Mouse (Mus musculus) megakaryocyte-erythroid progenitor cell, adult 5-6 weeks (primary cell): ENCODE measurements at regions not wholly inside any gene's neighbourhood (a gene's known extent, or its start where the extent isn't known, plus 50 kb on each side); places are given as distances from the start of the nearest gene placed in this dataset.
"Not testable (repeated sequence)": the region's sequence is repeated elsewhere in the genome, so short reads cannot be mapped to it uniquely, and the experiment has no call there.

Experiments used
- ATAC-seq: replicated peaks from 2 replicates; pipeline ENCODE4 v1.8.0; 2016; ENCODE audit warnings: mild to moderate bottlenecking, inconsistent platforms; ENCODE audit not compliant: severe bottlenecking, poor library complexity, low FRiP score, low TSS enrichment

DNA sequence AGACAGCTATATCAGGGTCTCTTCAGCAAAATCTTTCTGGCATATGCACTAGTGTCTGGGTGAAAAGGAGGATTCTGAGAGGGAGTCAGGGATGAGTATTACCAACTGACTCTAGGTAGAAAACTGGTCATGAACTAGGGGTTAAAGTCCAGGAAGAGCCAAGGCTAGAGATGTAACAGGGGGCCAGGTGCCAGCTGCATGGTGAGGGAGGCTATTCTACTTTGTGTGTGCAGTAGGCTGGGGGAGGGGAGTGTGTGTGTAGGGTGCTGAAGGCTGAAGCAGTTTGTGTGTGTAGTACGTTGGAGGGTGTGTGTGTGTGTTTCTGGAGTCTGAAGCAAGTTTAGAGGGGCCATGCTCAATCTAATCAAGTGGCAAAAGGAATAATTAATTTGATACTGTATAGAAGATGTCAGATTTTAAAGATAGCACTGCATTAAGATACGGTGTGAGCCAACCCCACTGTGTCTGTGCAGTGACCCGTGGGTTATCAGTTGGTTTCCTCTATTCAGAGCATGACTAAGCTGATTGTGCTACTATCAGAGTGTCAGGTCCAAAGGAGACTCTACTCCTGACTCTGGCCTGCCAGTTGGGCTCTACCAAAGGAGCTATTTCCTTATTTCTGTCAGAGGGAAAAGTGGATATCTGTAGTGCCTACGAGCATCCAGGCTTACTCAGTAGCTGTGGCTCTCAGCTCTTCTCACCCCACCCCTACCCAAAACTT, 82.0 kb downstream of the Phlda1 start:
- peak; percentile 81 for ATAC-seq

DNA sequence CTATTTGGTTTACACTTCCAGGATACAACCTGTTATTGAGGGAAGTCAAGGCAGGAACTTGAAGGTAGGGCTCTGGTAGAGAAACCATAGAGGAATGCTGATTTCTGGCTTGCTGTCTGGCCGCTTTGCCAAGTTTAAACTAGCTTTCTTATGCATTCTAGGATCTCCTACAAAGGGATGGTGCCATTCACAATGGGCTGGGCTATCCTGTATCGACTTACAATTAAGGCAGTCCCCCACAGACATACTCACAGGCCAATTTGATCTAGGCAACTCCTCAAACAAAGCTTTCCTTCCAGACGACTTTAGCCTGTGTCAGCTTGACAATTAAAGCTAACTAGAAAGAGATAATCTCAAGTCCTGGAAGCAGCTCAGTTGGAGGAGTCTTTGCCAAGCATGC, 83.1 kb downstream of the Phlda1 start:
- no peak for ATAC-seq

DNA sequence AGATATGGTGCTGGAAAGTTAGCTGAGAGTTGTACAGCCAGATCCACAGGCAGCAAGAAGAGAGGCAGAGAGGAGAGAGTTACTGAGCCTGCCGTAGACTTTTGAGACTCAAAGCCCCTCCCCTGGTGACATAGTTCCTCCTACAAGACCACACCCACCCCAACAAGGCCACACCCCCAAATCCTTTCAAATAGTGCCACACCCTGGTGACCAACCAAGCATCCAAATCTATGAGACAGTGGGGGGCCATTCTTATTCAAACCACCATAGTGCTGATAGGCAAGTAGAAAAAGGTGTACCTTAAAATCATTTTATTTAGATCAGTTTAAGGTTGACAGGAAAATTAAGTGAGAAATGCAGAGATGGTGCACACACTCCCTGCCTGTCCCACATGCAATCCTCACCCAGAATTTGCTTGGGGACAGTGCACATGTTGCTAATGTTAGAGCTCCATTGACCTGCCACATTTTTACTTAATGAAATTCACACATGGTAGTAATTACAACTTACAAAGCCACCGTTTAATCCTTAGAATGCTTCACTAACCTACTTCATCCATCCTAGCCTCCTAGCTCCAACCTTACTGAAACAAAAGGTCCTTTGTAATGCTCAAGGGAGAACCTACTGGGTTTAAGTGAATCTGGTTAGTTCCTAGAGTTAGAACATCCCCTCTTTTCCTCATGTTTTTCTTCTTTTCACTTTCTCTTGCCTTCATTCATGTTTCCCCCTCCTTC, 86.5 kb downstream of the Phlda1 start:
- ATAC-seq = no peak

DNA sequence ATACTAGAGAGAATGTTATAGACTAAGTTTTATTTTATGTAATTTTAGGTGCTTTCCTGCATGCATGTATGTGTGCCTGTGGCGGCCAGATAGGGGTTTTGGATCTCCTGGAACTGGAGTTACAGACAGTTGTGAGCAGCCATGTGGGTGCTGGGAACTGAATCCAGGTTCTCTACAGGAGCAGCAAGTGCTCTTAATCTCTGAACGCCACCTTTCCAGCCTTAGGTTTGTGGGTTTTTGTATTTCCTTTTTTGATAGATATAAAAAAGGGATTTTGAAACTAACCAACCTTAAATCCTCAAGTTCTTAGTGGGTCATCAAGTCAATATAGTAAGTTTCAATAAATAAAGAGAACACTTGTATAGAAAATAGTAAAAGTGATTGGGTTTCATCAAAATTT, 87.2 kb downstream of the Phlda1 start:
- no peak for ATAC-seq

DNA sequence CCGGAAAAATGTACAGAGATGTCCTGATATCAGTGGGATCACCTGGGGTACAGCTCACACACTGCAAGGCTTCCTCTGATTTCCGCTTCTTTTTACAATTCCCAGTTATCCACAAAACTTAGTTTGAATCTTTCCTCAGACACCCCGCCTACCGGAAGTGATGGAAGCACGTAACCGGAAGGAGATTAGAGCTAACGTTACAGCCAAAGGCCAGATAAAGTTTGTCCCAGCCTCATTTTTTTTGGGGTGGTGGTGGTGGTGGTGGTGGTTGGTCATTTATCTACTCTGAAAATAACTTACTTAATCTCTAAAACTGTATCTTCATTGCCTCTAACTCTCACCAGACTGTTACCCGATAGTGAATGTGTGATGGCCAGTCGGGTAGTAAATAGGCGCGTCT, 88.1 kb downstream of the Phlda1 start:
- ATAC-seq = no peak

DNA sequence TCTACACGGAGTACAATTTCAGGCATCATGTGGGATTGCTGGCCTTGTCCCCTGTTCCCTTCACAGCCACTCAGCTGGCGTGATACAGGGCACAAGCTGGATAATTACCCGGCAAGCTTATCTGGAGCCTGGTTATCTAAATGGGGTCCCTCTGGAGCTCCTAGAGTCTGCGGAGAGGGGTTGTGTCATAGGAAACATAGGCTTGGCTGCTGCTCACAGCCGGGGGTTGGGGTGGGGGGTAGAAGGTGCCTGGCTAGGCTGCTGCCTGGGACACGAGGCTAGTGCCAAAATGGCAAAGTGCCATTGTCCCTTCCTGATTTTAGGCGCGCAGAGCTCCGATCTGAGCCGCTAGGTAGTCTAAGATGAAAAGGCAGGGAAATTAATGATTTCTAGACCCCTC, 88.6 kb downstream of the Phlda1 start:
- no peak for ATAC-seq

DNA sequence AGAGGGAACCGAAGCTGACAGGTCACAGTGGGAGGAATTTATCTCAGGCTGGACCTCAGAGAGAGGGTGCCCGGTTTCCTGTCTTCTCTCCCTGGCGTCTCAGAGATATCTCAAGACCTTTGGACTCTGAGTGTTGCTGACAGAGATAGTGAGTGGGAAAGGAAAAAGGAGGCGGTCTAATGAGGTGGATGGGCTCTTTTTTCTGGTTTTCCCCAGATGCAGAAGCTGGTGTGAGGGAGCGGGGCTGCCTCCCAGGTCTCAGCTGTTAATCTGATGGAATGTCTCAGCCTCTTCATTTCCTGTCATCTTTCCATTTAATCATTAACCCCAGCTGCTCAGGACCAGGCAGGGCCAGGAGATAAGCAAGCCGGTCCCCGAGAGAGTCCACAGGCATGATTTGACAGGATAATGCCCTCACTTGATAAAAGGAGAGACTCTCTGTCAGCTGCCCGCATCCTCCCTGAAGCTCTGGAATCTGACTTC, 89.5 kb downstream of the Phlda1 start:
- ATAC-seq = peak; percentile 84

DNA sequence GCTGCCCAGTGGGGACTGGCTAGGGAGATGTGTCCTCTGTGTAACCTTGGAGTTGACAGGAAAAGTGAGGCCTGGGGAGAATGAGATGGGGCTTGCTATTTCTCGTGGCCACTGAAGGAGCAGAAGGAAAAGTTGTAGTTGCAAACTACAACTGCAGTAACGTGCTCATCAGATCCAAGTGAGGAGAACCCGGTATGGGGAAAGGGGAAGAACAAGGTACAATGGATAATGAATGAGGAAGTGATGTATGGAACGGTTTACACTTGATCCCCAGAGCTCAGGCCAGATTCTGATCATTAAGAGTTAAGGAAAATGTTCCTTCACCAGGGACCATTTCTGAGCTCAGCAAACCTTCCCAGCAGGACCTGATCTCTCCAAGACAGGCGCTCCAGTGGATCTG, 92.6 kb downstream of the Phlda1 start:
- ATAC-seq = no peak

DNA sequence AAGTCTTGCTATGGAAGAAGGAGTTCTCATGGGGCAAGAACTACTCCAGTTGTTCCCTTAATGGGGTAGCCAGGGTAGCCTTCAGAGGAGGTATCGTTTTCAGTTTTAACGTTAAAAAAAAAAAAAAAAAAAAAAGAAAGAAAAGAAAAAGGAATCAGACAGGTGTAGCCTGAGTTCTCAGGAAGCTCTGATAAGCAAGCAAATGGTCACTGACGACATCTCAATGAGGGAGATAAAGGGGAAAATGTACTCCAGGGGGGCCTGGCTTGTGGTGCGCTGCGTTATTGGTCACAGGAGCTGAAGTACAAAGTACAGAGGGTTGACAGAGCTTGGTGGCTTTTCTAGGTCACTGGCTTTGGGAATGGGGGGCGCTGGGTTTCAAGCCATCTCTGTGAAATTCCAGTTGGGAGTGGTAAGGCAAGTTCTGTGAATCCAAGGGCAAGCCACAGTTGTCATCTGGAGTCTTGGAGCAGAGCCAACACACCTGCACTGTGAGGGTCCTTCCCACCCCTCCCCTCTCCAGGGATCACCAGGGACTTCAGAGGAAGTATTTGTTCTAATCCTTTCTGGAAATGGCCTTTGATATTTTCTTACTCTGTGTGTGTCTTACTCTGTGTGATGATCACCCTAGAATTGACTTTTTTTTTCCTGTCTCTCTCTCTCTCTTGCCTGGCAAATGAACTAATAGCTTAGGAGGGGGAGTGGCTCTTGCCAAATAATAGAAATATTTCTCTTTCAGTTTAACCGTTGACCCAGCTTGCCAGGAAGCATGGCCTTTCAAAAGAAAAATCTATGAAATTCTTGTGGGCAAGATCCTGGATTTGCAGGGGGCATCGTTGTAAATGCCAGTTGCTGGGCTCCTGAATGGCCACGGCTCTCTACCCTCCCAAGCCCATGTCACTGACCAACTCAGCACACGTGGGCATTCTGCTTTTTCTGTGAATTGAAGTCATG, 93.5 kb downstream of the Phlda1 start:
- no peak for ATAC-seq

DNA sequence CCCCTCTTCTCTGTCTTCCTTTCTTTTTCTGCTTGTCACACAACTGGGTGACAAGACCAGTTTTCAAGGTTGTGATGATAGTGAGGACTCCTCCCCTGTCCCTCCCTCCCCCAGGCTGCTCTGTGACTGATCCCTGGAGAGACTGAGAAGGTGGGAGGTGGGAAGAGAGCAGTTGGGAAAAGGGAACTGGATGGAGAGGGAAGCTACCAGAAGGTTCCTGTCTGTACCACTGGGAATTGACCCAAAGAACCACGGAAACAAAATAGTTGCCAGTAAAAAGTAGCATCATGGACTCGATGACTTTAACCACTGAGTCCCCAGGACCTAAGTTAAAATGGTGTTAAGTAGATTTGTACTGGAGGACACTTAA, 94.2 kb downstream of the Phlda1 start:
- ATAC-seq = no peak

DNA sequence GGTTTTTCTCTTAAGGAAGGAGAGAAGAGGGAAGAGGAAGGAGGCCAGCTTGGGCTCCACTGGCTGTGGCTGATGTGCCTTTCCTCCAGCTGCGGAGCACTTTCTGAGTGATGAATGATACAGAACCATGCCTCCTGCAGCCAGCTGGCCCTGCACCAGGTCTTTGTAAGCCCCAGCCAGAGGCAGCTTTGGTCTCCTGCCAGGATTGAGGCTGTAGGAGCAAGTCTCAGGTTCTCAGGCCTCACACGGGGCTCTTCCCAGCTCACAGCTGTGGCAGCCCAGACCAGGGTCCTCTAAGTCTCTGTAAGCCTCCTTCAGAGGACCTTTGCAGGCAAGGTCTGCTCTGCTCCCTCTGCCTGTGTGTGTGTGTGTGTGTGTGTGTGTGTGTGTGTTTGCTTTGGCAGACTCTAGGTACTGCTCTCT, 94.6 kb downstream of the Phlda1 start:
- peak; percentile 72 for ATAC-seq

DNA sequence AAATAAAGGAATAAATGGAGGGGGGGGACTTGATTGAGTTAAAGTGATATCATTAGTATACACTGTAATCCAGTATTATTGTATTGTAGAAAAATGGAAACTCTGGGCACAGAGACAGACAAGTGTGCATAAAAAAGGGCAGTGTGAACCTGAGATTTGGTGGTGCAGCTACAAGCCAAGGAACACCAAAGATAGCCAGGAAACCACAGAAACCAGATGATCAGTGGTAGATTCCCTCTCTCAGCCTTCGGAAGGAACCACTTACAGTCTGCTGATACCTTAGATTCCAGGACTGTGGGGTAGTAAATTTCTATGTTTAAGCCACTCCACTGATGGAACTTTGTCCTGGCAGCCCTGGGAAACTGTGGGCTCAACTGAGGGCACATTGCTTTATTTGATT, 97.1 kb downstream of the Phlda1 start:
- ATAC-seq = peak; percentile 42; the same call in 1 of the 2 replicates

DNA sequence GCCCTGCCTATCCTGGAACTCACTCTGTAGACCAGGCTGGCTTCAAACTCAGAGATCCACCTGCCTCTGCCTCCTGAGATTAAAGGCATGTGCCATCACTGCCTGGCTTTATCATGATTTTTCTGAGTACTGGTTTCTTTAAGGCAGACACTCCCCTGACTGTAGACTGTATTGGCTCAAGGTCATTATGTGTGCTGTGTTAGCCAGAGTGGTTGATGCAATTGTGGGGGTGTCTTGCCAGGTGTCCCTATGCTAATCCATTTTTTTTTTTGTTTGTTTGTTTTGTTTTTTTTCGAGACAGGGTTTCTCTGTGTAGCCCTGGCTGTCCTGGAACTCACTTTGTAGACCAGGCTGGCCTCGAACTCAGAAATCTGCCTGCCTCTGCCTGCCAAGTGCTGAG, 101.3 kb downstream of the Phlda1 start:
- not testable (repeated sequence) for ATAC-seq

DNA sequence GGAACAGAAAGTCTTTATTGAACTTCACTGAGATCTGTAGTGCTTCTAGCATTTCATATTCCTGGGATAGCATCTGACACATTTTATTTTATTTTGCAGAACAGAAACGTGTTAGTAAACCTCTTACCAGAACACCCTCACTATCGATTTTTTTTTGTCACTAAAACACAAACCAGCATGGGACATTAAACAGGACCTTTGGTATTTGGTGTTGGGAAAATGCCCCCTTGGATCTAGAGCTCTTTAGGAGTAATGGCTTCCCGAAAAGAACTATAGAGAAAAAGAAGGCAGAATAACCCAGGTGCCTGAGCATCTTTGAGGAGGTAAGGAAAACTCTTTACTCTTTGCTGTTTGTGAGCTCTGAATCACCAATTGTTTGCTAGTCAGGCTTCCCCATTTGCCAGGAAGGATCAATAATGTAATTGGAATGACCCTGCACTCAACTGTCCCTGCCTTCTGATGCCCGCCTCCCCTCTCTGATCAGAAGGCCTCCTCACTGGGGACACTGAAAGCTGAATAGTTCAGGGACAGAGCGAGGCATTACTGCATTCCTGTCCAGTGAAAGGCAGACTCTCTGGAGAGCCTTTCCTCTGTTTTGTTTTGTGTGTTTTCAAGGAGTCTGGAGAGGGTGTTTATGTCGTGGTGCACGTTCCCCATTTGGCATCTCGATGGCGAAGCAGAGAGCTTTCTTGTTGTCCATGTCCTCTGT, 102.5 kb downstream of the Phlda1 start:
- no peak for ATAC-seq

DNA sequence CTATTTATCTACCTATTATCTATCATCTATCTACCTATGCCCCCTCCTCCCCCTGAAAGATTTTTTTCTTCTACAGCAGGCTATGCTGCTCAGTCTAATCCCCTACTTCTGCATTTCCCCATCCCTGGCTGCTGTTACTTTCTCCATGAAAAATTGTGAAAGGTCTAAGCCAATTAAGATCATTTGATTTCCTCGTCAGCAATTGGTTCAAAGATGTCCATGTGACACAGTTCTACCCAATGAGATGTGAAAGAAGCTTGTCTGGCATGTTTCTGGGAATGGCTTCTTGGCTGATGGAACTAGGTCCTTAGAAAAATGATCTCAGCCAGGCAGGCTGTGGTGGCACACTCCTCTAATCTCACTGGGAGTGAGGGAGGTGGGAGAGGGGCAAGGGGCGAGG, 103.8 kb downstream of the Phlda1 start:
- ATAC-seq = no peak

DNA sequence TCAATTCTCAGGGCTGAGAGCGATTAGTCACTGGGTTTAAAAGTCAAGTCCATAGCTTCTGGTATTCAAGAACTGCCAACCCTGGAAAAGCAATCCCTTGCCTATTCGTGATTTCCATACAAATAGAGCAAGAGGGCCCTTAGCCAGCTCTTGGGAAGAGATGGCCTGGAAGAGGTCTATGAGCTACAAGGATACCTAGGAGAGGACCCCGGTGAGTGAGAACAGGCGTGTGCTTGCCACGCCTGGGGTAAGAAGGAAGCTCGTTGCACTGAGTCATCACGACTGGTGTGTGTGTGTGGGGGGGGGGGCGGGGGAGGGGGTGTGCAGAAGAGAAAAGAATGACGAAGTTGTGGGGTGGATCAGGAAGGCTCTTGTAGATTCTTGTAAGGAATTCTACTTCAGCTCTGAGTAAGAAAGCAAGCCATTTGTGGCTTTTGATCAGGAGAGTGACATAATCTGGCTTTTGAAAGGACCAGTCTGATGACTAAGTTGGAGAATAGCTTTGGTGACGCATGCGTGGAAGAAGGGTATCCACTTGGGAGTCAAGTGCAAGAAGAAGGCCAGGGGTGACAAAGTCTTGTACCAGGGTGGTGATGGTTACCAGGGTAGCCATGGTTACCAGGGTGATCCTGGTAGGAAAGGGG, 113.7 kb downstream of the Phlda1 start:
- ATAC-seq = no peak

DNA sequence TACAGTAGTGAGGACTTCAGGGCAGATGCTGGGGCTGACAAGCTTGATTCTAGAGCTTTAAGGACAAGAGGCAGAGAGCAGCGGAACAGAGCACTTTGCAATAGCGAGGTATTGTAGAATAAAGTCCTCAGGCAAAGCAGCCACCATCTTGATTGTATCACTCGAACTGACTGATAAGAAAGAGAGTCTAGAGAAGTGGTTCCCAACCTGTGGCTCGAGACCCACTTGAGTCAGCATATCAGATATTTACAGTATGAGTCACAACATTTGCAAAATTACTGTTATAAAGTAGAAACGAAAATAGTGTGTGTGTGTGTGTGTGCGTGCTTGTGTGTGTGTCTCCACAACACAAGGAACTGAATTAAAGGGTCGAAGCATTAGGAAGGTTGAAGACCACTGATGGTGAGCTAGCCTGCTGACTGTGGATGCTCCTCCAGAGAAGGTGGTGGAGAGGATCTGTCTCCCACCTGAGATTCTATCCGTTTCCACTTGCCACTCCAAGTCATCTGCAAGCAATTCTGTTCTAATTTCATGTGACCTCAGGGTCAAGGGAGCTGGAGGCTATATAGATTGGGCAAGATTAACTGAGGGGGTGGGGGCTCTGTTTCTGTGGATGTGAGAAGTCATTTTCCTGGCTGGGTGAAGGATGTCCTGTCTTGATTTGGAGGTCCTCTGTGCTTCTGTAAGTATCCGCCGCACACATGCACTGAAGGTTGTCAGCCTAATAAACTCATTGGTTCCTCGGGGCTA, 115.0 kb downstream of the Phlda1 start:
- no peak for ATAC-seq

DNA sequence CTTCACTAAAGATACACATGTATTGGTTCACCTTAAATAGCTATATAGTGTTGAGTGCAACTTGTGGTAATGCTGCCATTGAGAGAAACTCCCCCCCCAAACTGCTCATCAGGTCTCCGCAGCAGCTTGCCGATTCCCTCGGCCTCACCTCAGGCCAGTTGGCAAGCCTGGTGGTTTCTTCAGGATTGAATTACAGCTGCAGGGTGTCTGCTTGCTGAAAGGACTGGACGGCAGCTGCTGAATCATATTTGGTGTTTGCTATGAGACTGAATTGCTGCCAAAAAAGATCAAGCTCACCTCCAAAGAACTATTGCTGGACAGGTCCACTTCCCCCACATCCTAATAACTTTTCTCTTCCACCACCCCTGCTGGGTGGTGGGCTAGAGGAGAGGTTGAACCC, 116.7 kb downstream of the Phlda1 start:
- ATAC-seq = no peak
